ENCODE assay signal across 9 mouse cellular contexts in genomic region chr1:153977963-153978726, GRCm38 (mm10).
DNase-seq lines count a peak whose midpoint lies in the region; ATAC-seq and TF ChIP-seq lines count a peak whose summit lies in the region.
"Had no signal": no experiment of that assay in that cellular context is flagged by ENCODE, and none has a peak within 500 bp of the region (broad histone marks: within the 10 kb centered on the region; RNA-seq: fewer than 3 reads in every experiment).

No protein-coding gene starts in this region.

- no peaks in the 10 kb centered on the region; the same call in 1 of the 2 replicates for H3K9me3 ChIP-seq in forebrain, embryonic 12.5 days
- H3K9me3 ChIP-seq in neural tube, embryonic 11.5 days (ENCODE audit: control insufficient read depth, low read length): no peaks in the 10 kb centered on the region

- no peak overlapping the region for H3K9ac ChIP-seq in forebrain, embryonic 12.5 days
- no peak overlapping the region for H3K9ac ChIP-seq in neural tube, embryonic 11.5 days (ENCODE audit: low read length)

- no peaks in the 10 kb centered on the region for H3K36me3 ChIP-seq in forebrain, embryonic 12.5 days (replicated peaks)
- H3K36me3 ChIP-seq in neural tube, embryonic 11.5 days (ENCODE audit: control insufficient read depth, insufficient read depth, low read length): no peaks in the 10 kb centered on the region

- peaks cover 11% of the 10 kb centered on the region for H3K4me1 ChIP-seq in forebrain, embryonic 12.5 days
- no peaks in the 10 kb centered on the region for H3K4me1 ChIP-seq in neural tube, embryonic 11.5 days (ENCODE audit: control insufficient read depth, insufficient read depth, low read length)
- H3K4me1 ChIP-seq: megakaryocyte, embryonic 14.5 days had no signal

- no peak overlapping the region for H3K4me2 ChIP-seq in forebrain, embryonic 12.5 days
- H3K4me2 ChIP-seq in neural tube, embryonic 11.5 days (ENCODE audit: low read depth): no peak overlapping the region

- no peak for TF ChIP-seq CTCF in layer of hippocampus, adult 2 months (conservative IDR thresholded peaks at IDR 0.05)

- ATAC-seq in forebrain, embryonic 12.5 days (ENCODE audit: low FRiP score): 0 out of 2 replicates have a peak, but pooled peaks have one; percentile 36
- peak; percentile 89 for ATAC-seq in neural tube, embryonic 11.5 days (ENCODE audit: insufficient read depth, low FRiP score, low TSS enrichment)

- peak overlapping the region; percentile 77 for H3K27ac ChIP-seq in layer of hippocampus, adult 2 months
- no peak overlapping the region for H3K27ac ChIP-seq in forebrain, embryonic 12.5 days
- H3K27ac ChIP-seq in neural tube, embryonic 11.5 days (ENCODE audit: low read depth, low read length): no peak overlapping the region

- WGBS in forebrain, embryonic 12.5 days: 12% methylated on average over 5 of the region's 5 CpGs
- 22% methylated on average over 5 of the region's 5 CpGs for WGBS in neural tube, embryonic 11.5 days

- peaks cover 21% of the 10 kb centered on the region for H3K27me3 ChIP-seq in forebrain, embryonic 12.5 days
- no peaks in the 10 kb centered on the region for H3K27me3 ChIP-seq in neural tube, embryonic 11.5 days (ENCODE audit: control insufficient read depth, insufficient read depth, low read length)

- H3K4me3 ChIP-seq in layer of hippocampus, adult 2 months: no peak overlapping the region
- H3K4me3 ChIP-seq in forebrain, embryonic 12.5 days (replicated peaks): no peak overlapping the region
- no peak overlapping the region for H3K4me3 ChIP-seq in neural tube, embryonic 11.5 days (ENCODE audit: low read depth, low read length)
- H3K4me3 ChIP-seq: megakaryocyte, embryonic 14.5 days had no signal

- DNase-seq in layer of hippocampus, adult 2 months (ENCODE audit: low spot score in 2 of 2): peak in 1 of 2 experiments; percentile 53
- DNase-seq in layer of hippocampus, adult 9-10 months (ENCODE audit: low spot score): no peak
- DNase-seq in layer of hippocampus, adult 9-11 months: peak; percentile 47
- DNase-seq in neural tube, embryonic 11.5 days (ENCODE audit: low spot score): peak; percentile 62
- no peak for DNase-seq in adrenal gland, postnatal 4 days (ENCODE audit: low spot score in 2 of 2)
- no peak for DNase-seq in left cerebral cortex, adult 9 months (ENCODE audit: low spot score in 2 of 2)
- DNase-seq in cerebellum, adult 11-12 months: no peak

Comparison
In these comparisons a context has a peak if more than half of its experiments do, and no peak if none do; other contexts are left out.
1. DNase-seq: peak in layer of hippocampus, adult 9-11 months (single experiment) and neural tube, embryonic 11.5 days (single experiment); none in layer of hippocampus, adult 9-10 months (single experiment), adrenal gland, postnatal 4 days (0 of 2), left cerebral cortex, adult 9 months (0 of 2) and cerebellum, adult 11-12 months (single experiment).